Mouse (Mus musculus) CH12.LX (cell line): Measurements from ENCODE around the gene Ascc1. TPM values are rescaled to one million over a fixed set of nuclear protein-coding genes. Genes with fewer than 3 reads are reported as not detected.

Source experiments
- DNase-seq: peaks from one replicate; pipeline ENCODE4 v3.0.0-alpha.2; 2013; ENCODE audit errors: extremely low read depth
- H3K27ac ChIP-seq: 2 replicates; pipeline ENCODE4 v1.5.1; 2012; ENCODE audit warnings: low read depth, mild to moderate bottlenecking, control low read depth, moderate library complexity; ENCODE audit not compliant: insufficient read depth
- H3K27me3 ChIP-seq: replicated peaks from 2 replicates; pipeline ENCODE3; 2012; ENCODE audit warnings: inconsistent platforms
- H3K36me3 ChIP-seq, 2 experiments: replicated peaks in 1 of 2; 2 replicates each; pipeline versions ENCODE3 to v1.6.1; 2012; ENCODE audit warnings: inconsistent platforms in 1 of 2, low read length in 1 of 2, mild to moderate bottlenecking in 1 of 2, mixed read lengths in 1 of 2, moderate library complexity in 1 of 2; ENCODE audit not compliant: control insufficient read depth in 1 of 2, insufficient read depth in 1 of 2
- H3K4me1 ChIP-seq, 2 experiments: 2 replicates each; pipeline ENCODE4 v1.6.1; 2012; ENCODE audit warnings: inconsistent platforms in 1 of 2, moderate library complexity in 1 of 2; ENCODE audit not compliant: insufficient read depth in 2 of 2, control insufficient read depth in 1 of 2
- H3K4me2 ChIP-seq: 2 replicates; pipeline ENCODE4 v1.6.1; 2012; ENCODE audit warnings: low read depth, mild to moderate bottlenecking, control low read depth; ENCODE audit not compliant: poor library complexity, insufficient read depth, severe bottlenecking
- H3K4me3 ChIP-seq, 3 experiments: fragments of 150-350 bp in 1 of 3; sonication (generic) in 1 of 3; replicated peaks in 1 of 3; 2 replicates each; pipeline versions ENCODE3 to v1.5.1; 2011 to 2012; ENCODE audit warnings: low read depth in 2 of 3, low read length in 2 of 3, mild to moderate bottlenecking in 2 of 3, moderate library complexity in 2 of 3, control low read depth in 1 of 3, improper control_type of control experiment in 1 of 3, inconsistent platforms in 1 of 3, mixed read lengths in 1 of 3; ENCODE audit not compliant: poor library complexity in 1 of 3
- H3K79me2 ChIP-seq: replicated peaks from 2 replicates; pipeline ENCODE4 v1.6.1; 2012; ENCODE audit warnings: mild to moderate bottlenecking, moderate library complexity; ENCODE audit not compliant: control insufficient read depth, poor library complexity, insufficient read depth, severe bottlenecking; ENCODE audit errors: extremely low read depth
- H3K9ac ChIP-seq: 2 replicates; pipeline ENCODE4 v1.6.1; 2012; ENCODE audit warnings: low read depth, mild to moderate bottlenecking, control low read depth, moderate library complexity; ENCODE audit not compliant: insufficient read depth
- H3K9me3 ChIP-seq: replicated peaks from 2 replicates; pipeline ENCODE3; 2012; ENCODE audit warnings: low read length, inconsistent platforms, mixed read lengths
- BHLHE40 ChIP-seq: IDR thresholded peaks from 2 replicates; pipeline ENCODE4 v1.6.1; 2011; ENCODE audit warnings: mild to moderate bottlenecking, low read depth, low read length, improper control_type of control experiment
- CHD1 ChIP-seq: IDR thresholded peaks from 2 replicates; pipeline ENCODE4 v1.6.1; 2012; ENCODE audit warnings: low read depth, low read length, improper control_type of control experiment, inconsistent platforms
- ELF1 ChIP-seq: IDR thresholded peaks from 2 replicates; pipeline ENCODE4 v1.6.1; 2014; ENCODE audit warnings: low read depth, mild to moderate bottlenecking, inconsistent platforms, low read length, improper control_type of control experiment
- ETS1 ChIP-seq: conservative IDR thresholded peaks from 2 replicates; pipeline ENCODE4 v1.6.1; 2012; ENCODE audit warnings: low read depth, mild to moderate bottlenecking, inconsistent platforms, low read length, improper control_type of control experiment, moderate library complexity
- GABPA ChIP-seq: IDR thresholded peaks from 2 replicates; pipeline ENCODE4 v1.6.1; 2012; ENCODE audit warnings: low read depth, low read length, improper control_type of control experiment, inconsistent platforms; ENCODE audit not compliant: insufficient replicate concordance
- HCFC1 ChIP-seq: IDR thresholded peaks from 2 replicates; pipeline ENCODE4 v1.6.1; 2012; ENCODE audit warnings: low read depth, mild to moderate bottlenecking, inconsistent platforms, low read length, improper control_type of control experiment
- IRF4 ChIP-seq: IDR thresholded peaks from 2 replicates; pipeline ENCODE4 v1.6.1; 2014; ENCODE audit warnings: low read depth, mild to moderate bottlenecking, inconsistent platforms, low read length, improper control_type of control experiment
- JUND ChIP-seq: conservative IDR thresholded peaks from 2 replicates; pipeline ENCODE4 v1.6.1; 2011; ENCODE audit warnings: low read depth, low read length, improper control_type of control experiment
- KAT2A ChIP-seq: IDR thresholded peaks from 2 replicates; pipeline ENCODE4 v1.6.1; 2012; ENCODE audit warnings: low read length, improper control_type of control experiment, inconsistent platforms; ENCODE audit not compliant: insufficient replicate concordance
- MAX ChIP-seq: IDR thresholded peaks from 2 replicates; pipeline ENCODE4 v1.6.1; 2011; ENCODE audit warnings: low read length, improper control_type of control experiment
- MAZ ChIP-seq: IDR thresholded peaks from 2 replicates; pipeline ENCODE4 v1.6.1; 2012; ENCODE audit warnings: low read depth, mild to moderate bottlenecking, inconsistent platforms, low read length, improper control_type of control experiment, moderate library complexity
- MEF2A ChIP-seq: IDR thresholded peaks from 2 replicates; pipeline ENCODE4 v1.6.1; 2014; ENCODE audit warnings: low read depth, mild to moderate bottlenecking, inconsistent platforms, low read length, improper control_type of control experiment, borderline replicate concordance
- MXI1 ChIP-seq: IDR thresholded peaks from 2 replicates; pipeline ENCODE4 v1.6.1; 2011; ENCODE audit warnings: mild to moderate bottlenecking, low read depth, low read length, improper control_type of control experiment
- MYC ChIP-seq: IDR thresholded peaks from 2 replicates; pipeline ENCODE4 v1.6.1; 2011; ENCODE audit warnings: low read depth, mild to moderate bottlenecking, improper control_type of control experiment, low read length
- NELFE ChIP-seq: IDR thresholded peaks from 2 replicates; pipeline ENCODE4 v1.6.1; 2011; ENCODE audit warnings: low read depth, low read length, improper control_type of control experiment
- PAX5 ChIP-seq: IDR thresholded peaks from 2 replicates; pipeline ENCODE4 v1.6.1; 2012; ENCODE audit warnings: low read length, inconsistent platforms, mixed read lengths
- POLR2A ChIP-seq: IDR thresholded peaks from 2 replicates; pipeline ENCODE4 v1.6.1; 2011; ENCODE audit warnings: low read depth, mild to moderate bottlenecking, improper control_type of control experiment, low read length
- RAD21 ChIP-seq: IDR thresholded peaks from 2 replicates; pipeline ENCODE4 v1.6.1; 2011; ENCODE audit warnings: low read depth, mild to moderate bottlenecking, low read length, improper control_type of control experiment, moderate library complexity
- RCOR1 ChIP-seq: conservative IDR thresholded peaks from 2 replicates; pipeline ENCODE4 v1.6.1; 2012; ENCODE audit warnings: low read depth, mild to moderate bottlenecking, inconsistent platforms, low read length, improper control_type of control experiment
- SIN3A ChIP-seq: IDR thresholded peaks from 2 replicates; pipeline ENCODE4 v1.6.1; 2012; ENCODE audit warnings: low read length, improper control_type of control experiment, inconsistent platforms
- SMC3 ChIP-seq: IDR thresholded peaks from 2 replicates; pipeline ENCODE4 v1.6.1; 2011; ENCODE audit warnings: low read depth, low read length, improper control_type of control experiment
- TBP ChIP-seq: conservative IDR thresholded peaks from 2 replicates; pipeline ENCODE4 v1.6.1; 2011; ENCODE audit warnings: low read depth, low read length, improper control_type of control experiment
- USF1 ChIP-seq: IDR thresholded peaks from 2 replicates; pipeline ENCODE4 v1.6.1; 2014; ENCODE audit warnings: low read depth, mild to moderate bottlenecking, inconsistent platforms, low read length, improper control_type of control experiment
- ZC3H11A ChIP-seq: IDR thresholded peaks from 2 replicates; pipeline ENCODE4 v1.6.1; 2012; ENCODE audit warnings: low read depth, mild to moderate bottlenecking, inconsistent platforms, low read length, improper control_type of control experiment
- ZKSCAN1 ChIP-seq: IDR thresholded peaks from 2 replicates; pipeline ENCODE4 v1.6.1; 2012; ENCODE audit warnings: low read depth, inconsistent platforms, low read length, improper control_type of control experiment, borderline replicate concordance
- ZMIZ1 ChIP-seq: IDR thresholded peaks from 2 replicates; pipeline ENCODE4 v1.6.1; 2012; ENCODE audit warnings: low read depth, mild to moderate bottlenecking, inconsistent platforms, low read length, improper control_type of control experiment
- ZNF384 ChIP-seq: IDR thresholded peaks from 2 replicates; pipeline ENCODE4 v1.6.1; 2012; ENCODE audit warnings: low read depth, low read length, improper control_type of control experiment, inconsistent platforms
- dilution Hi-C: fragments of 300-500 bp; cut with MboI; formaldehyde crosslinking; loops from 2 replicates; pipeline ENCODE4 v1.14.3; 2020; ENCODE audit warnings: low sequenced_read_pairs; ENCODE audit not compliant: extremely low pct_unique_long_range_greater_than_20kb, extremely low pct_ligation_motif_present
- in situ Hi-C: fragments of 300-500 bp; cut with MboI; formaldehyde crosslinking; loops from 3 replicates; pipeline ENCODE4 v1.14.3; 2019; ENCODE audit warnings: low sequenced_read_pairs, low pct_ligation_motif_present, low pct_unique_long_range_greater_than_20kb, mixed read lengths
- polyA plus RNA-seq: library from polyadenylated mRNA; unstranded; fragments of >175 nt; gene quantifications from 2 replicates; pipeline ENCODE4 v1.2.1, GENCODE M21; 2012; ENCODE audit warnings: low read depth; ENCODE audit not compliant: insufficient read length
- total RNA-seq, 2 experiments: library from RNA; depleted of rRNA; stranded (reverse); fragments of 300-350 nt in 1 of 2; fragments of >200 nt in 1 of 2; gene quantifications; 2 replicates each; pipeline ENCODE4 v1.2.3; 2012 to 2014

Gene Ascc1
- total and polyA plus RNA-seq, 3 experiments, result 20.1 to 25.5 (median 25.4) TPM

- H3K4me2 ChIP-seq, result peak overlapping the region; percentile 79
- dilution Hi-C loops, result no loop called here
- in situ Hi-C loops, result loop anchor here (10.0 kb wide), 1 partner anchor 233 kb away; no protein-coding TSS in a partner anchor
- no peak for DNase-seq
- peaks cover 27% of the 10 kb centered on the region for H3K79me2 ChIP-seq
- H3K27ac ChIP-seq, result peak overlapping the region; percentile 96
- peak overlapping the region; percentile 54 to 97 (median 84) for H3K4me3 ChIP-seq
- H3K9me3 ChIP-seq, result no peaks in the 10 kb centered on the region
- H3K36me3 ChIP-seq, result peaks cover 11 to 26% of the 10 kb centered on the region in 2 experiments
- TF ChIP-seq PAX5 (no peak), KAT2A (no peak)
- H3K27me3 ChIP-seq, result no peaks in the 10 kb centered on the region
- peaks cover 8 to 36% of the 10 kb centered on the region in 2 experiments; a peak in 3 of 4 replicates for H3K4me1 ChIP-seq
- H3K9ac ChIP-seq, result peak overlapping the region; percentile 91
Measured at GRCm38 (mm10) chr10:60002203-60002602, 402 bp upstream of the Ascc1 start.

- TF ChIP-seq ZC3H11A (no peak), HCFC1 (no peak), SIN3A (peak; percentile 86), USF1 (no peak), MAX (peak; percentile 69), RAD21 (no peak), NELFE (peak; percentile 78), CHD1 (peak; percentile 89), ZNF384 (no peak), IRF4 (no peak; the same call in 1 of the 2 replicates), BHLHE40 (peak; percentile 37; the same call in 1 of the 2 replicates), MXI1 (peak; percentile 70), RCOR1 (no peak), SMC3 (no peak), KAT2A (no peak), POLR2A (peak; percentile 71), JUND (no peak), ZKSCAN1 (no peak), ETS1 (no peak; the same call in 1 of the 2 replicates), MYC (0 out of 2 replicates have a peak, but pooled peaks have one; percentile 36), GABPA (no peak), ELF1 (no peak), TBP (peak; percentile 85), MAZ (peak; percentile 63; the same call in 1 of the 2 replicates), ZMIZ1 (peak; percentile 59; the same call in 1 of the 2 replicates), MEF2A (peak; percentile 22; the same call in 1 of the 2 replicates)
- no peak for DNase-seq
- H3K79me2 ChIP-seq, result peaks cover 24% of the 10 kb centered on the region
- H3K27ac ChIP-seq, result peak overlapping the region; percentile 98
- peaks cover 14 to 39% of the 10 kb centered on the region in 2 experiments; a peak in 3 of 4 replicates for H3K4me1 ChIP-seq
- dilution Hi-C loops, result no loop called here
- no peaks in the 10 kb centered on the region for H3K27me3 ChIP-seq
- peaks cover 11 to 31% of the 10 kb centered on the region in 2 experiments for H3K36me3 ChIP-seq
- H3K4me2 ChIP-seq, result peak overlapping the region; percentile 72
- H3K4me3 ChIP-seq, result peak overlapping the region; percentile 54 to 82 (median 74)
- no peaks in the 10 kb centered on the region for H3K9me3 ChIP-seq
- in situ Hi-C loops, result loop anchor here (10.0 kb wide), 1 partner anchor 232 kb away; no protein-coding TSS in a partner anchor
- H3K9ac ChIP-seq, result peak overlapping the region; percentile 90
Measured at GRCm38 (mm10) chr10:60003213-60003752, 678 bp downstream of the Ascc1 start.
